Mouse (Mus musculus) heart, embryonic 13.5 days (tissue): ENCODE data around the gene Srpr. TPM values are rescaled to one million over a fixed set of nuclear protein-coding genes. Genes with fewer than 3 reads are reported as not detected.

Experiments used
- ATAC-seq: fragments of 200-750 bp; cut with Nextera tagmentation; 2 replicates; pipeline ENCODE4 v1.8.0; 2017; ENCODE audit warnings: moderate TSS enrichment; ENCODE audit not compliant: insufficient number of reproducible peaks, low FRiP score, low TSS enrichment; ENCODE audit errors: extremely low read depth
- H3K27ac ChIP-seq: fragments of 300-500 bp; sonication (generic); replicated peaks from 2 replicates; pipeline ENCODE4 v1.5.1; 2015; ENCODE audit warnings: moderate library complexity, mild to moderate bottlenecking, inconsistent platforms
- H3K27me3 ChIP-seq: fragments of 300-500 bp; sonication (generic); replicated peaks from 2 replicates; pipeline ENCODE4 v1.6.1; 2015; ENCODE audit warnings: mild to moderate bottlenecking, inconsistent platforms
- H3K36me3 ChIP-seq: fragments of 300-500 bp; sonication (generic); 2 replicates; pipeline ENCODE4 v1.6.1; 2015; ENCODE audit warnings: mild to moderate bottlenecking, inconsistent platforms
- H3K4me1 ChIP-seq: fragments of 300-500 bp; sonication (generic); 2 replicates; pipeline ENCODE4 v1.6.1; 2015; ENCODE audit warnings: inconsistent platforms
- H3K4me2 ChIP-seq: fragments of 300-500 bp; sonication (generic); 2 replicates; pipeline ENCODE4 v1.6.1; 2015; ENCODE audit warnings: inconsistent platforms, mild to moderate bottlenecking, moderate library complexity
- H3K4me3 ChIP-seq: fragments of 300-500 bp; sonication (generic); 2 replicates; pipeline ENCODE4 v1.5.1; 2015; ENCODE audit warnings: moderate library complexity, mild to moderate bottlenecking, inconsistent platforms
- H3K9ac ChIP-seq: fragments of 300-500 bp; sonication (generic); 2 replicates; pipeline ENCODE4 v1.6.1; 2015; ENCODE audit warnings: inconsistent platforms, mild to moderate bottlenecking, moderate library complexity
- H3K9me3 ChIP-seq: fragments of 300-500 bp; sonication (generic); 2 replicates; pipeline ENCODE4 v1.6.1; 2016; ENCODE audit warnings: inconsistent platforms
- WGBS: fragments of 180-500 bp; shearing (Covaris S2); methylation state at CpG from one replicate; pipeline ENCODE4 v1.1.7; 2015; ENCODE audit warnings: mixed read lengths; 5-methylcytosine and 5-hydroxymethylcytosine counted together
- polyA plus RNA-seq: library from polyadenylated mRNA; unstranded; fragments of >200 nt; fragmentation: Nextera tagmentation; extraction: Ambion mirVana; gene quantifications from 2 replicates; pipeline ENCODE4 v1.2.1, GENCODE M21; 2015

Srpr gene
- 88.8 and 94.4 TPM in 2 replicates for polyA plus RNA-seq

GRCm38 (mm10) chr9:35199772-35200471 lies at the start of gene Srpr, which contains the start of gene Tirap:
Srpr (plus strand) TSS chr9:35200175.
Tirap (minus strand) TSS chr9:35200291.
- peak; percentile 84 for ATAC-seq
- H3K27ac ChIP-seq = peak within 1 kb of the TSS; percentile 46
- peaks cover 15% of the 10 kb centered on the region for H3K36me3 ChIP-seq
- peak within 1 kb of the TSS; percentile 89 for H3K9ac ChIP-seq
- no peaks in the 10 kb centered on the region for H3K27me3 ChIP-seq
- H3K4me3 ChIP-seq = peak within 1 kb of the TSS; percentile 75
- no peaks in the 10 kb centered on the region for H3K9me3 ChIP-seq
- peaks cover 24% of the 10 kb centered on the region for H3K4me1 ChIP-seq
- H3K4me2 ChIP-seq = peak within 1 kb of the TSS; percentile 88
- WGBS = under 1% methylated on average over 40 of the region's 44 CpGs

- 82% methylated on average over 1 of the region's 1 CpGs for WGBS
- no peak for ATAC-seq
- H3K4me2 ChIP-seq = no peak overlapping the region
These were observed 47.1 kb upstream of the Srpr start for GRCm38 (mm10) chr9:35152923-35153322.

GRCm38 (mm10) chr9:35156002-35156710 lies 43.8 kb upstream of the Srpr start:
- no peak overlapping the region for H3K4me3 ChIP-seq
- H3K27me3 ChIP-seq = no peaks in the 10 kb centered on the region
- peaks cover 16% of the 10 kb centered on the region for H3K4me1 ChIP-seq
- no peaks in the 10 kb centered on the region for H3K9me3 ChIP-seq
- H3K9ac ChIP-seq = peak overlapping the region; percentile 30; the same call in 1 of the 2 replicates
- ATAC-seq = no peak
- WGBS = 82% methylated on average over 5 of the region's 5 CpGs
- no peak overlapping the region for H3K4me2 ChIP-seq
- H3K27ac ChIP-seq = peak overlapping the region; percentile 53; the same call in 1 of the 2 replicates
- no peaks in the 10 kb centered on the region for H3K36me3 ChIP-seq

More at GRCm38 (mm10) chr9:35152923-35153322, 47.1 kb upstream of the Srpr start:
- no peak overlapping the region for H3K9ac ChIP-seq
- no peaks in the 10 kb centered on the region for H3K36me3 ChIP-seq
- no peak overlapping the region for H3K27ac ChIP-seq
- no peaks in the 10 kb centered on the region for H3K9me3 ChIP-seq
- H3K4me1 ChIP-seq = peaks cover 9% of the 10 kb centered on the region
- no peaks in the 10 kb centered on the region for H3K27me3 ChIP-seq
- H3K4me3 ChIP-seq = no peak overlapping the region

- Histone ChIP-seq H3K9me3 (no peaks in the 10 kb centered on the region), H3K4me3 (no peak overlapping the region), H3K4me2 (no peak overlapping the region), H3K27me3 (no peaks in the 10 kb centered on the region), H3K9ac (no peak overlapping the region), H3K36me3 (peaks cover under 1% of the 10 kb centered on the region; the same call in 1 of the 2 replicates), H3K4me1 (peaks cover 16% of the 10 kb centered on the region), H3K27ac (0 out of 2 replicates have a peak overlapping the region, but pooled peaks have one; percentile 5)
- ATAC-seq = no peak
- 78% methylated on average over 4 of the region's 4 CpGs for WGBS
These were observed 43.1 kb upstream of the Srpr start for GRCm38 (mm10) chr9:35156862-35157261.

GRCm38 (mm10) chr9:35158477-35158876 lies 41.5 kb upstream of the Srpr start:
- no peak for ATAC-seq
- Histone ChIP-seq H3K36me3 (peaks cover 11% of the 10 kb centered on the region; the same call in 1 of the 2 replicates), H3K9ac (no peak overlapping the region), H3K9me3 (no peaks in the 10 kb centered on the region), H3K27me3 (no peaks in the 10 kb centered on the region), H3K4me1 (peaks cover 16% of the 10 kb centered on the region), H3K4me2 (no peak overlapping the region), H3K4me3 (no peak overlapping the region), H3K27ac (no peak overlapping the region)
- 81% methylated on average over 3 of the region's 3 CpGs for WGBS

- no peak overlapping the region for H3K9ac ChIP-seq
- no peak overlapping the region for H3K4me3 ChIP-seq
- peaks cover 16% of the 10 kb centered on the region for H3K4me1 ChIP-seq
- no peak overlapping the region for H3K27ac ChIP-seq
- H3K4me2 ChIP-seq = no peak overlapping the region
- H3K9me3 ChIP-seq = no peaks in the 10 kb centered on the region
- no peaks in the 10 kb centered on the region for H3K27me3 ChIP-seq
- no peak for ATAC-seq
- 63% methylated on average over 2 of the region's 2 CpGs for WGBS
- H3K36me3 ChIP-seq = peaks cover 14% of the 10 kb centered on the region; the same call in 1 of the 2 replicates
These were observed 39.3 kb upstream of the Srpr start for GRCm38 (mm10) chr9:35160662-35161061.

GRCm38 (mm10) chr9:35161721-35162120 lies 38.3 kb upstream of the Srpr start:
- ATAC-seq = no peak
- no peak overlapping the region for H3K4me2 ChIP-seq
- 92% methylated on average over 7 of the region's 7 CpGs for WGBS
- H3K27ac ChIP-seq = no peak overlapping the region
- peaks cover 8% of the 10 kb centered on the region for H3K4me1 ChIP-seq
- no peak overlapping the region for H3K9ac ChIP-seq
- no peaks in the 10 kb centered on the region for H3K9me3 ChIP-seq
- no peak overlapping the region for H3K4me3 ChIP-seq
- H3K27me3 ChIP-seq = no peaks in the 10 kb centered on the region
- peaks cover 14% of the 10 kb centered on the region; the same call in 1 of the 2 replicates for H3K36me3 ChIP-seq

- Histone ChIP-seq H3K27ac (no peak overlapping the region), H3K36me3 (peaks cover 14% of the 10 kb centered on the region; the same call in 1 of the 2 replicates), H3K4me2 (no peak overlapping the region), H3K9ac (no peak overlapping the region), H3K27me3 (no peaks in the 10 kb centered on the region), H3K4me1 (peaks cover 7% of the 10 kb centered on the region; the same call in 1 of the 2 replicates), H3K9me3 (no peaks in the 10 kb centered on the region), H3K4me3 (no peak overlapping the region)
- ATAC-seq = no peak
- WGBS = 80% methylated on average over 11 of the region's 11 CpGs
These were observed 36.8 kb upstream of the Srpr start for GRCm38 (mm10) chr9:35163011-35163690.

- peaks cover 7% of the 10 kb centered on the region; the same call in 1 of the 2 replicates for H3K4me1 ChIP-seq
- H3K27ac ChIP-seq = no peak overlapping the region
- no peak for ATAC-seq
- H3K36me3 ChIP-seq = peaks cover 23% of the 10 kb centered on the region
- H3K9ac ChIP-seq = no peak overlapping the region
- WGBS = 59% methylated on average over 5 of the region's 5 CpGs
- H3K4me2 ChIP-seq = no peak overlapping the region
- no peak overlapping the region for H3K4me3 ChIP-seq
- H3K9me3 ChIP-seq = no peaks in the 10 kb centered on the region
- H3K27me3 ChIP-seq = no peaks in the 10 kb centered on the region
These were observed 35.7 kb upstream of the Srpr start for GRCm38 (mm10) chr9:35164142-35164874.

- Histone ChIP-seq H3K9ac (no peak overlapping the region), H3K4me2 (no peak overlapping the region), H3K4me3 (no peak overlapping the region), H3K27me3 (no peaks in the 10 kb centered on the region), H3K27ac (no peak overlapping the region), H3K36me3 (peaks cover 42% of the 10 kb centered on the region), H3K9me3 (no peaks in the 10 kb centered on the region), H3K4me1 (no peaks in the 10 kb centered on the region)
- 35% methylated on average over 3 of the region's 3 CpGs for WGBS
- no peak for ATAC-seq
These were observed 33.7 kb upstream of the Srpr start for GRCm38 (mm10) chr9:35166144-35166797.
